Mouse (Mus musculus) gastrocnemius, postnatal 14 days (tissue): ENCODE measurements around the gene Trim46. TPM values are rescaled to one million over a fixed set of nuclear protein-coding genes. Genes with fewer than 3 reads are reported as not detected.
A peak's percentile ranks its signal among the peaks of the same experiment; 100 is the strongest.

Experiments
- DNase-seq: peaks from one replicate; pipeline ENCODE4 v3.0.0; 2021; ENCODE audit warnings: mixed read lengths
- intact Hi-C: fragments of 180-260 bp; cut with DNase I; formaldehyde crosslinking; loops from one replicate; pipeline ENCODE4 v1.15.1; 2025; ENCODE audit warnings: low total_unique reads
- total RNA-seq, 2 experiments: library from RNA; stranded (reverse); gene quantifications; 2 replicates each; pipeline ENCODE4 v1.2.3; 2021

Gene Trim46
- total RNA-seq, 2 experiments from 2014 or later, result 0.16 to 0.39 TPM

DNA sequence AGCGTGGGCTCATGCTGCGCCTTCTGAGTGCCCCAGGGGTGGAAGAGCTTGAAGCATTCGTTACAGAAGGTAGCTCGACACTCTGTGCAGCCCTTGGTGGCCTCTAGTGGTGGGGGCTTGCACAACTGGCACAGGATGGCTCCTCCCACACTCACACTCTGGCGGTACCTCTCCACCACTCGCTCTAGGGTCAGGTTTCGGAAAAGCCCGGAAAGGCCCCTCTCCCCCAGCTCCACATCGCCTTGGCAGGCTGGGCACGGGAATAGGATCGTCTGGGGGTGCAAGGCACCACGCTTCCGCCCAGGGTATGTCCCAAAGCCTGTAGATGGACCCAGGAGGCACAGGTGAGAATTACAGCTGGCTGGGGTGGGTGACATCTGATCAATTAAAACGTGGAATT is 2.5 kb downstream of the Trim46 start:
- intact Hi-C loops, result no loop called here
- DNase-seq, result no peak

DNA sequence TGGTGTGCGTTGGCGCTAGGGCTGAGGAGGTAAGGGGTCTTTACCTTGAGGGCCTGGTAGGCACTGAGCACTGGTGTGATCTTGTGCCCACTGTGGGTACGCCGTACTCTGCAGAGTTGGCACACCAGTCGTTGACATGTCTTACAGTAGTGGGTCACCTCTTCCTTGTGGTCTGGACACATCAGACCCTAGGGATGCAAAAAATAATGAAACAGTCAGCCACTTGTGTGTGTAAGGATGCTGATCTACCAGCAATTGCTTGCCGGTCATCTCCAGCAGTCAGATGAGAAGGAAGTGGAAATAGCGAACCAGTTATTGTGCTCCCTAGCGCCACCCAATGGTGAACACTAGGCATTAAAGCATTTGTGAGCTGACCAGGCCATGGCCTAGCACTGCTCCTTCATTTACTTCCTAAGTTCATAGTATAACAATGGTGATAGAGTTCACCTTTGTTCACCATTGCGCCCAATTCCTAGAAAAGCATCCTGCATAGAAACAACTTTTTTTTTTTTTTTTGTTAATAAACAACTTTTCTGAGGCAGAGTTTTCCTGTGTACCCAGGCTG is 3.7 kb downstream of the Trim46 start:
- intact Hi-C loops, result no loop called here
- peak; percentile 51 for DNase-seq

DNA sequence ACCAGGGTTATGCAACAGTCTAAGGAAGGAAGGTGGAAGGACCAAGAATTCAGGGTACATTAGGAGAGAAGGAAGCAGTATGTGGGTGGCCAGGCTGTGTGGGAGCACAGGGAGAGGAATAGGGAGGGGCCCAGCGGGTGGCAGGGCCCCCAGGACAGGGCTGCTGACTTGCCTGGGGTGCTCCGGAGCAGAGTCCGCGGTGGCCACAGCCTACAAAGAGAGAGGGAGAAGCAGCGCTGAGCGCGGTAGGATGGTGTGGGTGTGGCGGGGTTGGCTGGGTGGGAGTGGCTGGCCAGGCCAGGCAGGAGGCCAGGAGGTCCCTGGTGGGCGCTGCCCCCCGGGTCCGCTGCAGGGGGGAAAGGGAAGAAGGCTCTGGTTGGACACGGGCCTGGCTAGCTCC is 7.6 kb downstream of the Trim46 start:
- DNase-seq, result no peak
- intact Hi-C loops, result no loop called here

DNA sequence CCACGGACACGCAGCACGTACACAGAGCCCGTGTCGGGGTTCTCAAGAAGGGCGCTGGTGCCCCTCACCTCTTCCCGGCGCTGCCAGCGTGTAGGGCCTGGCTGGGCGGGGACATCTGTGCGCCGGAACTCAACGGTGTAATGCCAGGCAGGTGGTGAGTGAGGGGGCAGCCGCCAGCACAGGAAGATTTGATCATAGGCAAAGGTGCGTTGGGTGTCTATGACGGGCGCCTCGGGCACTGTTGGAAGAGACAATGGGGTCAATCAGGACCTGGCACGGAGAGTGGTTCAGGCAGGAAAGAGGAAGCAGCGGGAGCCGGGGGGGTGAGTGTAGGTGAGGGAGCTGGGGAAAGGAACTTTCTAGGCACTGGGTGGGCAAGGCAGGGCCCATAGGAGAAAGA is 8.4 kb downstream of the Trim46 start:
- DNase-seq, result no peak

DNA sequence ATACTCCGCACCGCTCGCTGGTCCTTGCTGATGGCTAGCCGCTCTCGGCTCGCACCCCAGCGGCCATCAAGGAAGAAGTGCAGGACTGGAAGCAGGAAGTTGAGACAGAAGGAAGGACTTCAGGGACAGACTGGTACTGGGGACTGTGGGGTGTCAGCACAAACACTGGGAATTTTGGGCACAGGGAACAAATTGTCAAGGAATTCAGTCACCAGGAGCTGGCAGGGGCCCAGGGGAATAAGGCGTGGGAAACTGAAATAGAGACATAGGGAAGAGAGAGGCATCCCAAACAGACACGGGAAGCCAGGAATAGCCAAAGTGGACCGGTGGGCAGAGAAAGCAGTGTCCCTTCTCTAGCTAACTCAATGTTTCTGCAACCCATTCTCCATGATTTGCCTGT is 9.6 kb downstream of the Trim46 start:
- intact Hi-C loops, result no loop called here
- DNase-seq, result no peak

More for the DNA sequence above, 8.4 kb downstream of the Trim46 start:
- intact Hi-C loops, result no loop called here

DNA sequence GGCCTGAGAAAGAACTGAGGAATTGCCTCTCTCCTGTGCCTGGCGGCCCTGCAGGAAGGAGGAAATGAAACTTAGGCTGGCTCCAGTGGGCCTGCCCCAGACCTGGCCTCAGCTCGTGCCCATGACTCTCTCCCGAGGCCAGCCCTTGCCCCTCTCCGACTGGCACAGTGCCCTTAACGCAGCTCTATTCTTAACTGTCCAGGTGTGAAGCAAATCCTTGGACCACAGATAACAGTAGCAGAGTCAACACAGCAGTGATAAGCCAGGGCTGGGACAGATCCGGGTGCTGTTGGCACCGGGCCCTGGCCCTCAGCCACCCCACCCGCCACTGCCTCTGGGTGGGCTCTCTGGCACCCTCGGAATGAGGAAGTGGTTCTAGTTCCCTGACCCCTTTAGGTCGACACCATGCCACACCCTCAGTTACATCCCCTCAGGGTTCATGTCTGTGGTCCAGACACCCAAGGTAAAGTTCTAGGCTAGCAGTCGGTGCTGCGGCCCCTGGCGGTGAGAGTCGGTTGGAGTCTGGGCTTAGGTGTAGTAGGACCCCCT is 12.5 kb downstream of the Trim46 start:
- DNase-seq, result no peak
- intact Hi-C loops, result no loop called here

DNA sequence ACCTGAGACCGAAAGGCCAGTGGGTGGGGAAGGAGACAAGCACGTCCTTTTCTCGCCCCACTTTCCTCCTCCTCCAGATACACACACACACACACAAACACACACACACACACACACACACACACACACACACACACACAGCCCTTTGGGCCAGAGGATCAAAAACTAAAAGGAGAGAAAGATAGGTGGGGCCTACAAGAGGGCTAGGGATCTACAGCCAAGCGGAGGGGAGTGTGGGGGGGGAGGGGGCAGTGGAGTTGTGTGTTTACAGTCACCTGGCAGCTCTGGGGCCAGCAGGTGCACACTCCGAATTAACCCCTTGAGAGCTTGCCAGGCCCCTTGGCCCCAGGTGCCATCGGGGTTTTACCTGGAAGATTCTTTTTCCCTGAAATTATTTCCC is 13.5 kb downstream of the Trim46 start:
- DNase-seq, result no peak
- intact Hi-C loops, result no loop called here

DNA sequence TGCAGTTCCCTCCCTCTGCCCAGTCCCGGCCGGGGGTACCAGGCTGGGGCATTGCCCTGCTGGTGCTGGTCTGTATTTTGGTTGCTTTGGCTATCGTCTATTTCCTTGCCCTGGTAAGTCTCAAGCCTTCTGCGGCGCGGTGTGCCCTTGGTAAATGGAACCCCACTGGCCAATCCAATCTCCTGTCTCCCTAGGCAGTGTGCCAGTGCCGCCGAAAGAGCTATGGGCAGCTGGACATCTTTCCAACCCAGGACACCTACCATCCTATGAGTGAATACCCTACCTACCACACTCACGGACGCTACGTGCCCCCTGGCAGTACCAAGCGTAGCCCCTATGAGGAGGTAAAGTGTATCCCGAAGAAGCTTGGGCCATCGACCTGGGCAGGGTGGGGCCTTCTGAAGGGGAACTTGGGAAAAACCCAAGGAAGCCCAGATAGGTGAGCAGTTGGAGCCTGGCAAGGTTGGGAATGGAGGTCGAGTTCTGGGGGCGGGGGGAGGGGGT is 14.3 kb downstream of the Trim46 start:
- DNase-seq, result no peak
- intact Hi-C loops, result no loop called here

DNA sequence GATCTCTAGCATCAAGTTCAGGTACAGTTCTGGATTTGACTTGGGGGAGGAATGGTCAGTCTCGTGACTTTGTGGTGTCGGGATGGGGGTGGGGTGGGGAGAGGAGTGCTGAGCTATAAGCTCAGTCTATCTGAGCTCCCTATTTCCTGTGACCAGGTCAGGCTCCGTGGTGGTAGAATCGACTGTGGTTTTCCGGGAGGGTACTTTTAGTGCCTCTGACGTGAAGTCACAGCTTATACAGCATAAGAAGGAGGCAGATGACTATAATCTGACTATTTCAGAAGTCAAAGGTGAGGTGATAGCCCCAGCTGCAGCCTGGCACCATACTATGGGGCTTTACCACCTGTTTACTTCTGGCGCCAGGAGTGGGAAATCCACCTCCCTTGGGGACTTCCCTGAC is 14.8 kb downstream of the Trim46 start:
- intact Hi-C loops, result no loop called here
- DNase-seq, result no peak

DNA sequence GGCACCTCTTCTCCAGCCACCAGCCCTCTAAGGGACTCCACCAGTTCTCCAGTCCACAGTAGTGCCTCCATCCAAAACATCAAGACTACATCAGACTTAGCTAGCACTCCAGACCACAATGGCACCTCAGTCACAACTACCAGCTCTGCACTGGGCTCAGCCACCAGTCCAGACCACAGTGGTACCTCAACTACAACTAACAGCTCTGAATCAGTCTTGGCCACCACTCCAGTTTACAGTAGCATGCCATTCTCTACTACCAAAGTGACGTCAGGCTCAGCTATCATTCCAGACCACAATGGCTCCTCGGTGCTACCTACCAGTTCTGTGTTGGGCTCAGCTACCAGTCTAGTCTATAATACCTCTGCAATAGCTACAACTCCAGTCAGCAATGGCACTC is 15.5 kb downstream of the Trim46 start:
- no peak for DNase-seq
- intact Hi-C loops, result no loop called here

DNA sequence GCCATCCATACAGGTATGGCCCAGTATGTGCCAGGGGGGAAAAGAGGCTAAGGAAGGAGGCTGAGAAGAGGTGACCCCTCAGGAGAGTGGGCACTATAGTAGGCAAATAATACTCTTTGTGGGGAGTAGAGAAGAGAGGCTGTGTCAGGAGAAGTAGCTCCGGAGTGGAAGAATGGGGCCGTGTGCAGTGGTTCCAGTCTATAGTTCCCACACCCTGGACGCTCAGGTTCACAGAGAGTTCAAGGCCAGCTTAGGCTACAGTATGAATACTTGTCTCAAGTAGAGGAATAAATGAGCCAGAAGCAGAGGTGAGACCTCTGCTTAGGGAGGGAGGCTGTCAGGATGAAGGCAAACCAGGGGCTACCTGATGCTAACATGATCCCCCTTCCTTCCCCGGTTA is 16.8 kb downstream of the Trim46 start:
- no peak for DNase-seq
- intact Hi-C loops, result no loop called here

DNA sequence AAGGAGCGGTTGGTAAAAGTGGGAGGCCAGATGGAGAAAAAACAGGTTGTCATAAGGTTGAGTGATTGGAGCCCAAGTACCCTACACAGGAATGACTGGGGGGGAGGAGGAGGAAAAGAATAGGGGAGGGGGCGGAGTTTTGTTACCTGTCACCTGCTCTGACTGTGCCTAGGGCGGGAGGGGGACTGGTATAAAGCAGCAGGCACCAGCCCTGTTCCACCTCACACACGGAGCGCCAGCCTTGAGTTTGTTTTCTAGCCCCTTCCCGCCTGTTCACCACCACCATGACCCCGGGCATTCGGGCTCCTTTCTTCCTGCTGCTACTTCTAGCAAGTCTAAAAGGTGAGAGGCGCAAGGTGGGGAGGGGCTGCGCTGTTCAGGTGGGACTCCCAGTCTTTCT is 17.3 kb downstream of the Trim46 start, which contains the start of gene Muc1:
Gene Muc1 (plus strand): TSS at position 222 of the 400 bp plus-strand sequence.
- intact Hi-C loops, result no loop called here
- DNase-seq, result no peak

DNA sequence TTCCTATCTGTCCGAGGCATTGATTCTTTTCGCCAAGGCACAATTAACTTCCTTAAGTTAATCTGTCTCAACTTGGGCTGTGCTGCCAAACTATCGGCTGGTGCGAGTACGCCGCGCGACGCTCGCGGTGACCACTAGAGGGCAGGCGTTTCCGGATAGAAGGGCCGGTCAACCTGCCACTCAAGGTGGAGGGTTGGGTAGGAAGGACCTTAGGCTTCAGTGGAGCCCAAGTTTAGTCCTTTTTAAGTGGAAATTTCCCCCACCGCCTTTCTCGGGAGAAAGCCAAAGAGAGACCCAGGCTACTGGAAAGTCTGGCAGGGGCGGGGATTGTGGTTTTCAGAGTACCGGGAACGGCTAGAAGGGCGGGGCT is 17.9 kb downstream of the Trim46 start:
- intact Hi-C loops, result no loop called here
- peak; percentile 78 for DNase-seq

DNA sequence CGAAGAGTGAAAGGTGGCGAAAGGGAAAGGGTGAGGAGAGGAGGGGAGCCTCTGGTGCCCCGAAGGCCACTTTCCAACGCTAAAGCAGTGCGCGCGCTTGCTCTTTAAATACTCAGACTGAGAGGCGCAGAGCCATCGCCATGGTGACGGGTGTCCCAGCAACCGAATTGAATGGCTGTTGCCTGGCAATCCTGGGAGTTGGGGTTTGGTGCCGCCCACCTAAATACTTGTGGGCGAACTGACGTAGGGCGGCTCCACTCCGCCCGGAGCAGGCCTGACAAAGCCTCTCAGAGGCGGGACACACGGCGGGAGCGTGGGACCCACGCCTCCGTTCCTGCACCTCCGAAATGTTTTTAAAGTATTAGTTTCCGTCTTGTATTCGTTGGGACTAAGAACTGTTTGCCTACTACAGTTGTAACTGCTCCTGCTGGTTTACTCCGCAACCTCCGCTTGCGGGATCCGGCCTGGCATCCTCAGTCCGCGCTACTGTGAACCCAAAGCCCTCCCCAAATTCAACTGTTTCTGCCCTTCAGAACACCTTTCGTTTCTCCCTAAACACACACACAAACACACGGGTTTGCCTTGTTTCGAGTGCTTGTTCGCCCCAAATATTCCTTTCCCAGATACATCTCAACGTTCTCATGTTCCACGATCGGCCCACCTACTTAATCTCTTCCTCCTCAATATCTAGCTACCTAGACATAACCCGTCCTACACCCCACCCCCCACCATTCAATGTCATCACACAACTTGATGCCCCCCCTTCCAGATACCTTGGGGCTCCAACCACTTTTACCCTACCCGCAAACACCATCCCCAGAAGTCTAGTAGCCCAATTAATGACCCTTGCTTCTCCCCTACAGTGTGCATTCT is 18.6 kb downstream of the Trim46 start:
- intact Hi-C loops, result no loop called here
- peak; percentile 69 for DNase-seq

DNA sequence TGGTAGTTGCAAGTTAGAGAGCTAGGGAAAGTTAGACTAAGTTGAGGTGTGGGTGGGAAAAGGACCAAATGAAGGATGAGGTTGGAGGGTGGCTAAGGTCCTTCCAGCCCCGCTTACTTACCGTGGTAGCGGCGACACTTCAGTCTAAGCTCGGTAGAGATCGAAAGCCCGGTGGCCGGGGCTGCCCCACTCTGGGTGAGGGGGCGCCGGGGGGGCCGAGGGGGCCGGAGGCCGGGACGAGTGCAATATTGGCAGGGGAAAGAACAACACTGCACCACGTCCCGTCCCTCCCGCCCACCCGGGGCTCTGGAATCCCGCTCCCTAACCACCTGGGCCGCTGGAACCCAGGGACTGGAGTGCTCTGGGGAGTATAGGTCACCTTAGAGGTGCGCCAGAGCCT is 19.2 kb downstream of the Trim46 start, which contains the start of gene Mtx1:
Gene Mtx1 (minus strand): TSS at position 189 of the 400 bp plus-strand sequence.
- no peak for DNase-seq
- intact Hi-C loops, result no loop called here

DNA sequence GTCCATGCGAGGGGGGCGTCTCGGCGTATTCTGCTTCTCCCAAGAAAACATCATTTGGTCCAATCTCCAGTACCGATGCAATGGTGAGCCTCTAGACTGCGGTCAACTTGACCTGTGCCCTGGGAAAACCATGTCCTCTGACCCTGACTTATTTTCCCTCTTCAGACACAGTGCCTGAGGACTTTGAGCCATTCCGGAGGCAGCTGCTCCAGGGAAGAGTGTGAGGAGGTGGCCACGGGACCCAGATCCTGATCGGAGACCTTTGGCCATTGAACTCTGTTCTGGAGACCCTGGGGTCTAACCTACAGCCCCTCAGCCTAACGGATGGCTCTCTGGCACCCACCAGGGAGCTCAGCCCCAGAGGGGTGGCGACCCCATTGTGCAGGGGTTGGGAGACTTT is 19.7 kb downstream of the Trim46 start:
- DNase-seq, result no peak
- intact Hi-C loops, result no loop called here

DNA sequence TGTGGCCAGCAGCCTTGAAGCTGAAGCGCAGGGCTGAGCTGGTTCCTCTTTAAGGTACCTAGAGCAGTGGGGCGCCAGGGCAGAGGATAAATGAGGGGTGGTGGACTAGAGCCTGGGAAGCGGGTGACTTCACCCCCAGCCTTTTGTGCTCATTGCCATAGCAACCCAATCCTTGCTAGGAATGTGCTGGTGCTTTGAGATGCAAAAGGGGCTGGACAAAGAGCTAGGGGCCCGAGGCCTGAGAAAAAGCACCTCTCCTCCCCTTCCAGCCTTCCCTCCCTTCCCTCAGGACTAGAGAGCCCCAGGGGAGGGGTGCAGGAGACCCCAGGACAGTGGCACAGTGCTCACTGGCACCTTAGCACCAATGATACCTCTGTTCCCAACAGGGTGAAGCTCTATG is 20.2 kb downstream of the Trim46 start:
- intact Hi-C loops, result no loop called here
- DNase-seq, result no peak

DNA sequence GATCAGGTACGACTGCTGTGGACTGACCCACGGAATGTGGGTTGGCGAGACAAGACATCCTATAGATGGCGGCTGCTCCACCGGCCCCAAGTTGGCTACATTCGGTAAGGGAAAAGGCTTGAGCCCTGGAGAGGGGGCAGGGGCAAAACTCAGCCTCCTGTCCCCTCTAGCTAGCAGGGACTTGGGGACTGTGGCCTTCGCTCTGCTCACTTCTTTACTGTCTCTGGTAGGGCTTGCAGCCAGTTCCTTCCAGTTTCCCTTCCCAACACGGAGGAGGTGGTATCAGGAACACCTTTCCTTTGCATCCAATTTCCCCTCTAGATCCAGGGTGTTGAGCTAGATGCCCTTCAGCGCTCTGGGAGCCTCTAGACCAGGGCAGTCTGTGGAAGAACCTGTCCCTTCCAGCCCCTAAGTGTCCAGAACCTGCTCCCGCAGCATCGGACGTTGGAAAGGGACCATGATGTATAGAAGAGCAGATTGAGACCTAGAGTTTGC is 20.7 kb downstream of the Trim46 start:
- DNase-seq, result no peak
- intact Hi-C loops, result no loop called here

DNA sequence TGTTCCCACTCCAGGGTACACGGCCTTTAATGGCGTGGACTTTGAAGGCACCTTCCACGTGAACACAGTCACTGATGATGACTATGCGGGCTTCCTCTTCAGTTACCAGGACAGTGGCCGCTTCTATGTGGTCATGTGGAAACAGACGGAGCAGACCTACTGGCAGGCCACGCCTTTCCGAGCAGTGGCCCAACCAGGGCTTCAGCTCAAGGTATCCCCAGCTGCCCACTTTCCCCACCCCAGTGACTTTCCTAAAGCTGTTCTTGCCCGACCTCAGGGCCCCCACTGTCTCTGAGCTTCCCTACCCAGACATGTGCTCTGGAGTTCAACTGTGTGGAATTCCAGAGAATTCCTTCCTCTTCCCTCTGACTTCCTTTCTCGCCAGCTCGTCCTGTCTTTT is 21.3 kb downstream of the Trim46 start:
- intact Hi-C loops, result no loop called here

DNA sequence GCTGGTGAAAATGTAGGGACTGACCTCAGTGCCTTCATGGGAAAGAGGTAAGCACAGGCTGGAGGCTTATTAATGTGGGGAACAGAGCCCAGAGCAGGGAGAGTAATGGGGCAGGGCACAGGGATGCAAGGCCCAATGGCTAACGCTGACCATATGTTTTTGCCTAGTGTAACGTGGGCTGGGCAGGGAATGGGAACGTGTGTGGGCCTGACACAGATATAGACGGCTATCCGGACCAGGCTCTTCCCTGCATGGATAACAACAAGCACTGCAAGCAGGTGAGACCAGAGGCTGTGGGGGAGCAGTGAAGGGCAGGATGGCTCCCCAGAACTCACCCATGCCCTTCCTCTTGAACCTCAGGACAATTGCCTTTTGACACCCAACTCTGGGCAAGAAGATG is 24.9 kb downstream of the Trim46 start:
- intact Hi-C loops, result no loop called here
- no peak for DNase-seq

More for the DNA sequence above, 21.3 kb downstream of the Trim46 start:
- DNase-seq, result no peak

DNA sequence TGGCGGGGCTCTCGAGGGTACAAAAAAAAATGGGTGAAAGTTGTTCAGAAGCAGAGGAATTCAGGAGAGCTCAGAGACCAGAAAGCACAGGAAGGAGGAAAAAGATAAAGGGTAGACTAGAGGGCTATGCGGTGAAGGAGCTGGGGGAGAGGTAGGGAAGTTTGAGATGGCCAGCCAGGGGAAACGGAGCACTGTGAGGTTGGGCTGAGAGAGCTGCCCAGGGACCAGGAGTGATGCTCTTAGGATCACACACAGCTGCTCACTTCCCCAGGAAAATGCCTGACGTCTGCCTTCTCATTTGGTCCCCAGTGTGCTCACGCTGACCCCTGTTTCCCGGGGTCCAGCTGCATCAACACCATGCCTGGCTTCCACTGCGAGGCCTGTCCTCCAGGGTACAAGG is 26.6 kb downstream of the Trim46 start:
- DNase-seq, result no peak
- intact Hi-C loops, result no loop called here
